Mouse (Mus musculus): Measurements from ENCODE around the gene Dab2ip. TPM values are rescaled to one million over a fixed set of nuclear protein-coding genes. Genes with fewer than 3 reads are reported as not detected.

The Dab2ip gene
- polyA plus RNA-seq, 1 experiment from 2014 or later: 19.7 TPM

DNA sequence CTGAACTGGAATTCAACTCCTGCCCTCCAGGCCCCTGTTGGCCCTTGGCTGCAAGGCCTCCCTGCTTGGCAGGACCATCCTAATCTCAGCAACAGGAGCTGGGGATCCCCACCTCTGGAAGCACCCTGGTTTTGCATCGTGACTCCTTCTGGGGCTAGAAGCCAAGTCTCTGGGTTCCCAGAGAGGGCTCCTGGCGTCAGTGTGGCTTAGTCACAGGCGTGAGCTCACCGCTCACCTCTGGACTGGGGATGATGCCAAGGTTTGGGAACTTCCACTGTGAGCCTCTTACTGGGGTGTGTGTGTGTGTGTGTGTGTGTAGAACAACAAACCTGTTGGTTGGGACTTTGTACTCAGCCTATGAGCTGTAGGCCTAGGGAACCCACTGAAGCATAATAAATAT is 31.7 kb downstream of the Dab2ip start:
- Histone ChIP-seq H3K9me3 (replicated peaks) (no peaks in the 10 kb centered on the region), H3K27ac (replicated peaks) (no peak overlapping the region; the same call in 1 of the 2 replicates), H3K4me1 (peaks cover 60% of the 10 kb centered on the region), H3K4me3 (no peak overlapping the region), H3K36me3 (no peaks in the 10 kb centered on the region), H3K27me3 (ENCODE audit: low read depth, poor library complexity, severe bottlenecking) (peaks cover 72% of the 10 kb centered on the region)
- DNase-seq (ENCODE audit: low spot score): no peak
- WGBS: 90% methylated on average over 4 of the region's 4 CpGs

- Histone ChIP-seq H3K27me3 (ENCODE audit: low read depth, poor library complexity, severe bottlenecking) (peaks cover 48% of the 10 kb centered on the region), H3K4me1 (peaks cover 56% of the 10 kb centered on the region), H3K27ac (replicated peaks) (no peak overlapping the region), H3K4me3 (no peak overlapping the region), H3K36me3 (no peaks in the 10 kb centered on the region), H3K9me3 (replicated peaks) (no peaks in the 10 kb centered on the region)
- DNase-seq (ENCODE audit: low spot score): no peak
- 81% methylated on average over 14 of the region's 14 CpGs for WGBS
Observed at GRCm38 (mm10) chr2:35591961-35592724, 34.1 kb downstream of the Dab2ip start.

GRCm38 (mm10) chr2:35592725-35593392 is 34.8 kb downstream of the Dab2ip start:
- no peak for DNase-seq (ENCODE audit: low spot score)
- Histone ChIP-seq H3K36me3 (no peaks in the 10 kb centered on the region), H3K4me1 (peaks cover 55% of the 10 kb centered on the region), H3K9me3 (replicated peaks) (no peaks in the 10 kb centered on the region), H3K4me3 (no peak overlapping the region), H3K27me3 (ENCODE audit: low read depth, poor library complexity, severe bottlenecking) (peaks cover 41% of the 10 kb centered on the region), H3K27ac (replicated peaks) (no peak overlapping the region)
- WGBS: 83% methylated on average over 9 of the region's 9 CpGs

DNA sequence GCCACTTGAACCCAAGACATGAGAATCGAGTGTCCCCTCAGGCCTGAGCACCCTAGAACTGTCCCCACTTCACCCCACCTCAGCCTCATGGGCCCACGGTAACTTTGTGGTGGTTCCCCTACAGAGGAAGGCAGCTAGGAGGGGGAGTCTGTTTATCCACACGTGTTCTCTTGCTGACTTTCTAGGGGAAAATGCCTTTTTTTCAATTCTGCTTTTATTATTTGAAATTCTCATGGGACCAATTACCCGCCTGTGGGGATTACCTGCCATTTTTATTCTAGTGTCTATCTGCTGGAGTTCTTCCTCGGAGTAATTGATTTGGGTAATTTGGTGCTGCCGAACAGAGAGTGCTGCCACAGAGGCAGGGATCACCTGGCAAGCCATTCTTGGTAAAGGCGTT is 35.8 kb downstream of the Dab2ip start:
- Histone ChIP-seq H3K36me3 (no peaks in the 10 kb centered on the region), H3K27me3 (ENCODE audit: low read depth, poor library complexity, severe bottlenecking) (peaks cover 31% of the 10 kb centered on the region), H3K4me3 (no peak overlapping the region), H3K4me1 (peaks cover 50% of the 10 kb centered on the region), H3K9me3 (replicated peaks) (no peaks in the 10 kb centered on the region), H3K27ac (replicated peaks) (no peak overlapping the region)
- no peak for DNase-seq (ENCODE audit: low spot score)
- WGBS: 82% methylated on average over 7 of the region's 7 CpGs

GRCm38 (mm10) chr2:35595102-35595501 is 37.0 kb downstream of the Dab2ip start:
- WGBS: 83% methylated on average over 1 of the region's 1 CpGs
- Histone ChIP-seq H3K9me3 (replicated peaks) (no peaks in the 10 kb centered on the region), H3K27ac (replicated peaks) (no peak overlapping the region), H3K36me3 (no peaks in the 10 kb centered on the region), H3K27me3 (ENCODE audit: low read depth, poor library complexity, severe bottlenecking) (peaks cover 18% of the 10 kb centered on the region), H3K4me1 (peaks cover 39% of the 10 kb centered on the region), H3K4me3 (no peak overlapping the region)
- DNase-seq (ENCODE audit: low spot score): no peak

- no peaks in the 10 kb centered on the region for H3K9me3 ChIP-seq (replicated peaks)
- H3K27me3 ChIP-seq (ENCODE audit: low read depth, poor library complexity, severe bottlenecking): peaks cover 12% of the 10 kb centered on the region; the same call in 1 of the 2 replicates
- peaks cover 37% of the 10 kb centered on the region for H3K4me1 ChIP-seq
- WGBS: 52% methylated on average over 5 of the region's 5 CpGs
- no peak for DNase-seq (ENCODE audit: low spot score)
- no peak overlapping the region for H3K4me3 ChIP-seq
- no peak overlapping the region for H3K27ac ChIP-seq (replicated peaks)
- H3K36me3 ChIP-seq: no peaks in the 10 kb centered on the region
Observed at GRCm38 (mm10) chr2:35595718-35596117, 37.7 kb downstream of the Dab2ip start.

GRCm38 (mm10) chr2:35596796-35597195 is 38.7 kb downstream of the Dab2ip start:
- Histone ChIP-seq H3K9me3 (replicated peaks) (no peaks in the 10 kb centered on the region), H3K27me3 (ENCODE audit: low read depth, poor library complexity, severe bottlenecking) (0 out of 2 replicates have a peak, but pooled peaks cover 6% of the 10 kb centered on the region), H3K36me3 (no peaks in the 10 kb centered on the region), H3K4me1 (peaks cover 31% of the 10 kb centered on the region), H3K4me3 (no peak overlapping the region), H3K27ac (replicated peaks) (no peak overlapping the region)
- no peak for DNase-seq (ENCODE audit: low spot score)
- 73% methylated on average over 4 of the region's 4 CpGs for WGBS

DNA sequence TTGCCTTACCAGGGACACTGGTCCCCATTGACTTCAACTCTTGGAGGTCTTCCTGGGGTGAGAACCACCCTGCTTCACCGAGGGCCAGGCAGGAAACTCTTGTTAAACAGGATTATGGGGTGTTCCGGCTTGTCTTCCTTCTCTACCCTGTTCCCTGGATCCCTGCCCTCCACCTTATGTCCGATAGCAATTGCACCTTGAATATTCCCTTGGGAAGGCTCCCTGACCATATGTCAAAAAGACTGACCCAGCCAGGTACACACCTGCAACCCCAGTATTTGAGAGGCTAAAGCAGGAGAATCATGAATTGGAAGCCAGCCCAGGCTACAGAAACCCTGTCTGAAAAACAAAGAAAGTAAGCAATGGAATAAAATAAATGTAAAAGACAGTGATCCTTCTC is 40.8 kb downstream of the Dab2ip start:
- Histone ChIP-seq H3K4me1 (peaks cover 26% of the 10 kb centered on the region), H3K27me3 (ENCODE audit: low read depth, poor library complexity, severe bottlenecking) (no peaks in the 10 kb centered on the region), H3K36me3 (no peaks in the 10 kb centered on the region), H3K27ac (replicated peaks) (no peak overlapping the region), H3K9me3 (replicated peaks) (no peaks in the 10 kb centered on the region), H3K4me3 (no peak overlapping the region)
- WGBS: 75% methylated on average over 3 of the region's 3 CpGs
- no peak for DNase-seq (ENCODE audit: low spot score)

- H3K27me3 ChIP-seq (ENCODE audit: low read depth, poor library complexity, severe bottlenecking): 0 out of 2 replicates have a peak, but pooled peaks cover 5% of the 10 kb centered on the region
- peaks cover 30% of the 10 kb centered on the region for H3K4me1 ChIP-seq
- H3K4me3 ChIP-seq: no peak overlapping the region
- H3K36me3 ChIP-seq: no peaks in the 10 kb centered on the region
- no peaks in the 10 kb centered on the region for H3K9me3 ChIP-seq (replicated peaks)
- 76% methylated on average over 3 of the region's 3 CpGs for WGBS
- H3K27ac ChIP-seq (replicated peaks): no peak overlapping the region
- no peak for DNase-seq (ENCODE audit: low spot score)
Observed at GRCm38 (mm10) chr2:35601665-35602064, 43.6 kb downstream of the Dab2ip start.

DNA sequence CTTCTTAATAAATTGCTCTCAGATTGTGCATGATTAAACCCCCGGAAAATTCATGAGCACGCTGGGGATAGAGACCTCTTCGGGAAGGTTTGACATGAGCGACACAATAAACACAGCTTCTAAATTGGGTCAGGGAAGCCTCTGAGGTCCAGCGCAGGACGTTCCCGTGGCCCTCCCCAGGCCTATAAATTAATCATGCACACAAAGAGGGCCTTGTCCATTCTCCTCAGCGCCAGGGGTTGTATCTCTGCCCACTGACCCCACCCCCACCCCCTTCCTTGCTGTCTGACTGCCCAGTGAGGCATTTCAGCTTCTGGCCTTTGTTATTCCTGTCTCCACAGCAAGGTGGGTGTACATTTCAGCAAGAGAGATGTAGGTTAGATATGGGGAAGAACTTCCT is 49.4 kb downstream of the Dab2ip start:
- 48% methylated on average over 8 of the region's 8 CpGs for WGBS
- Histone ChIP-seq H3K27ac (replicated peaks) (peak overlapping the region; percentile 68), H3K36me3 (no peaks in the 10 kb centered on the region), H3K4me1 (peaks cover 72% of the 10 kb centered on the region), H3K4me3 (no peak overlapping the region), H3K27me3 (ENCODE audit: low read depth, poor library complexity, severe bottlenecking) (peaks cover 15% of the 10 kb centered on the region; the same call in 1 of the 2 replicates), H3K9me3 (replicated peaks) (no peaks in the 10 kb centered on the region)
- no peak for DNase-seq (ENCODE audit: low spot score)

GRCm38 (mm10) chr2:35608856-35609255 is 50.8 kb downstream of the Dab2ip start:
- Histone ChIP-seq H3K4me3 (no peak overlapping the region), H3K36me3 (no peaks in the 10 kb centered on the region)

GRCm38 (mm10) chr2:35609317-35609716 is 51.3 kb downstream of the Dab2ip start:
- no peak overlapping the region for H3K4me3 ChIP-seq
- DNase-seq (ENCODE audit: low spot score): no peak
- peak overlapping the region; percentile 67 for H3K27ac ChIP-seq (replicated peaks)
- H3K4me1 ChIP-seq: peaks cover 89% of the 10 kb centered on the region
- no peaks in the 10 kb centered on the region for H3K36me3 ChIP-seq
- WGBS: 71% methylated on average over 9 of the region's 9 CpGs
- no peaks in the 10 kb centered on the region for H3K9me3 ChIP-seq (replicated peaks)
- peaks cover 19% of the 10 kb centered on the region; the same call in 1 of the 2 replicates for H3K27me3 ChIP-seq (ENCODE audit: low read depth, poor library complexity, severe bottlenecking)

More at GRCm38 (mm10) chr2:35608856-35609255, 50.8 kb downstream of the Dab2ip start:
- DNase-seq (ENCODE audit: low spot score): no peak
- Histone ChIP-seq H3K4me1 (peaks cover 84% of the 10 kb centered on the region), H3K27me3 (ENCODE audit: low read depth, poor library complexity, severe bottlenecking) (peaks cover 19% of the 10 kb centered on the region; the same call in 1 of the 2 replicates), H3K27ac (replicated peaks) (peak overlapping the region; percentile 67; the same call in 1 of the 2 replicates), H3K9me3 (replicated peaks) (no peaks in the 10 kb centered on the region)
- WGBS: 90% methylated on average over 7 of the region's 7 CpGs

Measured in midbrain, embryonic 10.5 days (tissue).